Mouse (Mus musculus): ENCODE measurements around the gene Tpst2.

The Tpst2 gene

GRCm38 (mm10) chr5:112329805-112330564 lies 53.5 kb downstream of the Tpst2 start:
- DNase-seq (ENCODE audit: low read depth, low spot score): no peak

GRCm38 (mm10) chr5:112335473-112335872 lies 59.0 kb downstream of the Tpst2 start:
- peak; percentile 54 for DNase-seq (ENCODE audit: low read depth, low spot score)

- no peak for DNase-seq (ENCODE audit: low read depth, low spot score)
Observed at GRCm38 (mm10) chr5:112337004-112337403, 60.5 kb downstream of the Tpst2 start.

DNA sequence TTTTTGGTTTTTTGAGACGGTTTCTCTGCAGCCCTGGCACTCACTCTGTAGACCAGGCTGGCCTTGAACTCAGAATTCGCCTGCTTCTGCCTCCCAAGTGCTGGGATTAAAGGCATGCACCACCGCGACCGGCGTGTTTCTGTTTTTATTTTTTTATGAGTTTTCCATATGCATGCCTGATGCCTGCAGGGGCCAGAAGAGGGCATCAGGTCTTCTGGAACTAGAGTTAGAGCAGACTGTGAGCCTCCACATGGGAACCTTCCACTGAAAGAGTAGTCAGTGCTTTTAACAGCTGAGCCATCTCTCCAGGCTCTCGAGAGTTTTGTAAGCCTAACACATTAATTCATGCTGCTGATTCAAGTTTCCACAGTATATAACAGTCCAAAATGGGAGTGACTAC lies 62.7 kb downstream of the Tpst2 start:
- DNase-seq (ENCODE audit: low read depth, low spot score): no peak

DNA sequence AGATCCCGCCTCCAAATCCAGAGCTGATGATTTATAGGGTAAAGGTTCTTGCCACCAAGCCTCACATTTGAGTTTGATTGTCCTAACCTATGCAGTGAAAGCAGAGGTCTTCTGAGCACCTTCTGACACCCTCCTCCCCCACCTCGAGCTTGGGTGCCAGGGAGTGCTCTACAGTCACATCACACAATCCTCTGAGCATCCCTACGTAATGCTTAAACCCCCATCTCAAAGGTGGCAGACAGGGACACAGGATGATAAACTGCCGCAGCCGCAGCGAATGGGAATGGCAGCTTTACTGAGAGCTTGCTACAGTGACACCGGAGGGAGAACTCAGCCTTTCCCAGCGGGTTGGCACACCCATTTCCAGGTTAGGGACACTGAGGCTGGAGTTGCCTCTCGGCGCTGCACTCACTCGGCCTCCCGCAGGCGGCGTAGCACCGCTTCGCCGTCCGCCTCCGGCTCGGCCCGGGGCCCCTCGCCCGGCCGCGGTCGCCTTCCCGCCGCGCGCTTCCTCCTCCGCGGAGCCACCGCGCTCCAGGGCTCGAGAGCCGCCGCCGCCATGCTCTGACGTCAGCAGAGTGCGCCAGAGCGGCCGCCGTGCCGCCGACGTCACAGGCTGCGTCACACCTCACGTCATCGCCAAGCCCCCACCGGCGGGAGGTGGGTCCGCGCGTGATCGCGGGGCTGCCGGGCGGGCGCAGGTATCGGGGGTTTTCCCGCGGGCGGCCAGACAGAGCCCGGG lies 66.1 kb downstream of the Tpst2 start, which contains the start of the genes Srrd and Hps4:
Gene Srrd (minus strand): TSS at position 578 of the 742 bp plus-strand sequence.
Gene Hps4 (plus strand): TSS at position 621 of the 742 bp plus-strand sequence.
- DNase-seq (ENCODE audit: low read depth, low spot score): peak; percentile 87

DNA sequence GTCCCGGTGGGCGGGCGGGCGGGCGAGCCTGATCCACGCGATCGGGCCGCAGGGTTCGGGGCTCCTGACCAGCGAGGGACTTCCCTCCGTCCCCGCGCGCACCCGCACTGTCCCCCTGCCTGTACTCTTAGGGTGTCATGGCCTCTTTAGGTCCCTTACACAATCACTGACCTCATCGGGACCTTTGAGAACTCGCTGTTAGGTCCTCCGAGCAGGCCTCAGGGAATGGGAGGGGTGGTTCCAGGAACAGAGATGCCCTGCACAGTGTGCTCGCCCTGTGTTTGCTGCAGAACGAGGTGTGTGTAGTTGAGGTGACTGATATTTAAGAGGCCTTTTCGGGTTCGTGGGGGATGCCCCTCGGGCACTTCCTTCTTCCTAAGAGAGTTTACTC lies 66.7 kb downstream of the Tpst2 start:
- DNase-seq (ENCODE audit: low read depth, low spot score): peak; percentile 77

- peak; percentile 80 for DNase-seq (ENCODE audit: low read depth, low spot score)
Observed at GRCm38 (mm10) chr5:112344092-112344960, 67.8 kb downstream of the Tpst2 start.

- DNase-seq (ENCODE audit: low read depth, low spot score): no peak
Observed at GRCm38 (mm10) chr5:112346211-112346965, 69.9 kb downstream of the Tpst2 start.

DNA sequence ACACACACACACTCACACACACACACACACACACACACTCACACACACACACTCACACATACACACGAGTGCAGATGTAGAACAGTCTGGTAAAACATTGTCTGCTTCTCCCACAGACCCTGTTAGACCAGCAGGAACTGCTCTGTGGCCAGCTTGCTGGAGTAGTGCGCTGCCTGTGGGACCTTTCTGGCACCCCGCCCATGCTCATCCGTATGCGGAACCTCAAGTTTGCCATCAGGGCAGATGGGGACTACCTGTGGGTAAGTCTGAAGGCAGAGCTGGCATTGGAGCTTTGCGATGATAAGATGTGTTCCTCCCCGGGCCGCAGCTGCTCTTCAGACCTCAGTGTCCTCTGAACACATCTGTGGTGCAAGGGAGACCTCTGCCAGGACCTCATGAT lies 72.7 kb downstream of the Tpst2 start:
- DNase-seq (ENCODE audit: low read depth, low spot score): no peak

- no peak for DNase-seq (ENCODE audit: low read depth, low spot score)
Observed at GRCm38 (mm10) chr5:112355493-112355892, 79.0 kb downstream of the Tpst2 start.

DNA sequence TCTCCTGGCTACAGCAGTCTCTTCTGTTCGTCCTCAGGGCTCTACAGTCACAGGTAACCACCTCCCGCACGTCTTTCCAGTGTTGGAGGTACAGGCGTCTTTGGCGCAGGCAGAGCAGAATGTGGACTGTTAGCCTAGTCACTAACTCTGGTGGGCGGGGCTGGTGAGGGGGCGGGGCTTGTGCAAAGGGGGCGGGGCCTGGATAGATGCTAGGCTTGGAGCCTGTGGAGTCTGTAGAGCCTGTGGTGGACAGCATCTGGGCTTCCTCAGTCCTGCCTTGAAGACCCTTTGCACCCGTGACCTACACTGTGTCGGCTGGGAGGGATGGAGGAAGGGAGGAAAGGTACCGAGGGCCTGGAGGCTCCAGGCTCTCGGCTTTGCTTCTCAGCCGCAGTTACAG lies 79.4 kb downstream of the Tpst2 start, which contains the start of gene Gm6583:
Gene Gm6583 (minus strand): TSS at position 124 of the 400 bp plus-strand sequence.
- DNase-seq (ENCODE audit: low read depth, low spot score): no peak

DNA sequence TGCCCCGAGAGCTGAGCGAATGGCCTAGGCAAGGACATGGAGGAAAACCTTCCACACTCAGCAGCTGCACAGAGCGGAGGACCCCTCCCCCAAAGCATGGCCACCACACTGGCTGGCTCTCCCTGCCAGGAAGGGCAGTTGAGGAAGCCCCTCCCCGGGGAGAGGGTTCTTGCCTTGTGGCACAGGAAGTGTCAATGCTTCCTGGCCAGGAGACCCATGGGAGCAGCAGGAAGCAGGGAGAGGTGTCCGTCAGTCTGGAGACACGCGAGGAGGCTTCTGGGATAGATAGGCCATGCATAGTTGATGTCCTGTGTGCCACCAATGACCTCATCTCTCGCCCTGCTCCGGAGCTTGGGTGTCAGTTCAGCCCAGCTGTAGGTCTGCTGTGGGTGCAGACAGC lies 79.8 kb downstream of the Tpst2 start:
- DNase-seq (ENCODE audit: low read depth, low spot score): no peak

GRCm38 (mm10) chr5:112359520-112359919 lies 83.0 kb downstream of the Tpst2 start:
- DNase-seq (ENCODE audit: low read depth, low spot score): no peak

DNA sequence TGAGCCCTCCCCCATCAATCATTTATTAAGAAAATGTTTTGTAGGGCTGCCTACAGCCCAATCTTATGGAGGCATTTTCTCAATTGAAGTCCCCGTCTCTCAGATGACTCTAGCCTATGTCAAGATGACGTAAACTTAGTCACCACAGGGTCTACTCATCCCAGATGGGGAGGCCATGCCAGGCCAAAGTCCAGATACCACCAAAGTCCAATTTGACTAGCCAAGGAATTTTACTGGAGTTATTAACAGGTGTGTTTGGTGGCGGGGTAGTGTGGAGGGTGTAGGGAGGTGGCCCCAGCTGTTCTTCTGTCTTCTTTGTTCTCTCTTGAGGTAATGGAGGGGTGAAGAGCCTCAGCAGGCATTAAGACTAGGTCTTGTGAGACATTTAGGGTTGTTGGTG lies 83.6 kb downstream of the Tpst2 start:
- DNase-seq (ENCODE audit: low read depth, low spot score): no peak

- DNase-seq (ENCODE audit: low read depth, low spot score): no peak
Observed at GRCm38 (mm10) chr5:112364184-112364797, 87.8 kb downstream of the Tpst2 start.

All from A20 (cell line).